Mouse (Mus musculus): ENCODE results near the gene Mypn. TPM values are rescaled to one million over a fixed set of nuclear protein-coding genes. Genes with fewer than 3 reads are reported as not detected.

The Mypn gene
- polyA plus RNA-seq, 1 experiment from 2014 or later = 0.10 TPM

- no peak for DNase-seq (ENCODE audit: low spot score)
- Histone ChIP-seq H3K27me3 (ENCODE audit: insufficient read depth, poor library complexity, severe bottlenecking) (no peaks in the 10 kb centered on the region), H3K4me3 (no peak overlapping the region), H3K9me3 (peaks cover 4% of the 10 kb centered on the region; the same call in 1 of the 2 replicates), H3K4me1 (replicated peaks) (no peaks in the 10 kb centered on the region), H3K27ac (no peak overlapping the region), H3K36me3 (no peaks in the 10 kb centered on the region)
- WGBS = 89% methylated on average over 8 of the region's 8 CpGs
These were observed 32.1 kb upstream of the Mypn start for GRCm38 (mm10) chr10:63235889-63236288.

DNA sequence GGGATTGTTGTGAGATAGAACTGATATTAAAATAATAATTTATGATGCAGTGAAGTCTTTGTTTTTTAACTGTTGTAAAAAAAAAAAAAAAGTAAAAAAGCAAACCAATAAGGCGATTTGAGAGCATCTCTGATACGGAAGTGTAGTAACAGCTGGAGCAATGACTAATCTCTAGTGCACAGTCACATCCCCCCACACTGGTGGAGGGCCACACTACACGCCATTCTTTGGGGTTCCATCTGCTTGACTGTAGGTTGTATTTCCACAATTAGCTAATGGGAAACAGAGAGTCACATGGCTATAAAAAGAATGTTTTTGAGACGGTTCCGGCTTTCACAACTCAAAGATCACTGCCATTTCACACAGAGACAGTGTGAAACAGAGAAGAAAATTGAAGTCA lies 30.4 kb upstream of the Mypn start:
- no peaks in the 10 kb centered on the region for H3K36me3 ChIP-seq
- H3K4me1 ChIP-seq (replicated peaks) = no peaks in the 10 kb centered on the region
- no peaks in the 10 kb centered on the region for H3K27me3 ChIP-seq (ENCODE audit: insufficient read depth, poor library complexity, severe bottlenecking)
- no peak overlapping the region for H3K27ac ChIP-seq
- H3K9me3 ChIP-seq = peaks cover 4% of the 10 kb centered on the region; the same call in 1 of the 2 replicates
- WGBS = 89% methylated on average over 5 of the region's 5 CpGs
- DNase-seq (ENCODE audit: low spot score) = no peak
- H3K4me3 ChIP-seq = no peak overlapping the region

DNA sequence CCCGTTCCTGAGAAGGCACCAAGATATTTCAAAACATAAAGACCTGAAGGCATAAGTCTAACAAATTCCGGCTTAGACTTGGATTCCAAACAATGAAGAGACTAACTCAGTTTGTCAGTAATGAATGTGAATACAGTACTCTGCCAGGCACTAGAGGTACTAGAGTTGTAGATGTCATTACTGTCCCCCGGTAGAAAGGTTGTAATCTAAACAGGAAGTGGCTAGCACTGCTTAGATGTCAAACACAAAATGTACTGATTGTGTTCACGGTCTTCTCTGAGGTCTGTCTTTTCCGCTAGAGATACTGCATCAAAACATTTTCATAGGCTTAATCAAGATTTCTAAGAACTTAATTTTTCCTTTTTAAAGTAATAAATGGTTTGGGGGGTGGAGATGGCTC lies 27.9 kb upstream of the Mypn start:
- DNase-seq (ENCODE audit: low spot score) = no peak
- no peak overlapping the region for H3K4me3 ChIP-seq
- no peaks in the 10 kb centered on the region for H3K27me3 ChIP-seq (ENCODE audit: insufficient read depth, poor library complexity, severe bottlenecking)
- no peak overlapping the region for H3K27ac ChIP-seq
- no peaks in the 10 kb centered on the region for H3K36me3 ChIP-seq
- no peaks in the 10 kb centered on the region for H3K4me1 ChIP-seq (replicated peaks)
- 84% methylated on average over 5 of the region's 5 CpGs for WGBS
- peaks cover 4% of the 10 kb centered on the region; the same call in 1 of the 2 replicates for H3K9me3 ChIP-seq

GRCm38 (mm10) chr10:63230854-63231253 lies 27.1 kb upstream of the Mypn start:
- H3K4me3 ChIP-seq = no peak overlapping the region
- no peaks in the 10 kb centered on the region for H3K4me1 ChIP-seq (replicated peaks)
- no peak for DNase-seq (ENCODE audit: low spot score)
- WGBS = 36% methylated on average over 4 of the region's 5 CpGs
- H3K36me3 ChIP-seq = no peaks in the 10 kb centered on the region
- H3K27me3 ChIP-seq (ENCODE audit: insufficient read depth, poor library complexity, severe bottlenecking) = no peaks in the 10 kb centered on the region
- H3K27ac ChIP-seq = no peak overlapping the region
- H3K9me3 ChIP-seq = peaks cover 4% of the 10 kb centered on the region; the same call in 1 of the 2 replicates

DNA sequence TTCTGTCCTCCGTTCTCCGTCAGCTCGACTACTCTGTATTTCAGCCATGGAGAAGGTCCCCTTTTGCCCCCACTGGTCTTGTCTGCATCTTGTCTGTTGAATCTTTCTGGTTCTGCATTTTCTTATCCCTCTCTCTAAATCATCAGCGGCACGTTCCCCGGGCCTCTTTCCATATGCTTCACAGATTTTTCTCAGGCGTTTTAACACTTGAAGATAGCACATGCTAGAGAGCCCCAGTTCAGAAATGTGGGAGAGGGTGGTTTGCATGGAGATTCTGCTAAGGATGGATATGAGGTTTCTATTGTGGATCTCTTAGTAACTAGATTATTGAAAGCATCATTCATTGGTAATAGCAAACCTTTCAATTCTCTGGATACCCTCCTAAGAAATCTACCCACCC lies 26.5 kb upstream of the Mypn start:
- Histone ChIP-seq H3K27ac (no peak overlapping the region), H3K4me1 (replicated peaks) (no peaks in the 10 kb centered on the region), H3K27me3 (ENCODE audit: insufficient read depth, poor library complexity, severe bottlenecking) (no peaks in the 10 kb centered on the region), H3K4me3 (no peak overlapping the region), H3K9me3 (peaks cover 4% of the 10 kb centered on the region; the same call in 1 of the 2 replicates), H3K36me3 (no peaks in the 10 kb centered on the region)
- DNase-seq (ENCODE audit: low spot score) = no peak
- WGBS = 85% methylated on average over 7 of the region's 7 CpGs

- WGBS = 83% methylated on average over 12 of the region's 12 CpGs
- no peak for DNase-seq (ENCODE audit: low spot score)
- no peak overlapping the region for H3K27ac ChIP-seq
- H3K36me3 ChIP-seq = no peaks in the 10 kb centered on the region
- no peaks in the 10 kb centered on the region for H3K9me3 ChIP-seq
- no peaks in the 10 kb centered on the region for H3K27me3 ChIP-seq (ENCODE audit: insufficient read depth, poor library complexity, severe bottlenecking)
- no peaks in the 10 kb centered on the region for H3K4me1 ChIP-seq (replicated peaks)
- no peak overlapping the region for H3K4me3 ChIP-seq
These were observed 20.6 kb upstream of the Mypn start for GRCm38 (mm10) chr10:63224341-63224740.

- WGBS = 75% methylated on average over 7 of the region's 7 CpGs
These were observed 17.5 kb upstream of the Mypn start for GRCm38 (mm10) chr10:63221081-63221783.

GRCm38 (mm10) chr10:63208871-63209270 lies 5.1 kb upstream of the Mypn start:
- Histone ChIP-seq H3K4me3 (no peak overlapping the region), H3K4me1 (replicated peaks) (no peaks in the 10 kb centered on the region), H3K36me3 (no peaks in the 10 kb centered on the region), H3K27ac (no peak overlapping the region), H3K27me3 (ENCODE audit: insufficient read depth, poor library complexity, severe bottlenecking) (no peaks in the 10 kb centered on the region), H3K9me3 (no peaks in the 10 kb centered on the region)
- no peak for DNase-seq (ENCODE audit: low spot score)
- WGBS = 73% methylated on average over 6 of the region's 6 CpGs

More at GRCm38 (mm10) chr10:63221081-63221783, 17.5 kb upstream of the Mypn start:
- Histone ChIP-seq H3K4me3 (no peak overlapping the region), H3K27ac (no peak overlapping the region), H3K4me1 (replicated peaks) (no peaks in the 10 kb centered on the region), H3K27me3 (ENCODE audit: insufficient read depth, poor library complexity, severe bottlenecking) (no peaks in the 10 kb centered on the region), H3K36me3 (no peaks in the 10 kb centered on the region), H3K9me3 (no peaks in the 10 kb centered on the region)
- DNase-seq (ENCODE audit: low spot score) = no peak

DNA sequence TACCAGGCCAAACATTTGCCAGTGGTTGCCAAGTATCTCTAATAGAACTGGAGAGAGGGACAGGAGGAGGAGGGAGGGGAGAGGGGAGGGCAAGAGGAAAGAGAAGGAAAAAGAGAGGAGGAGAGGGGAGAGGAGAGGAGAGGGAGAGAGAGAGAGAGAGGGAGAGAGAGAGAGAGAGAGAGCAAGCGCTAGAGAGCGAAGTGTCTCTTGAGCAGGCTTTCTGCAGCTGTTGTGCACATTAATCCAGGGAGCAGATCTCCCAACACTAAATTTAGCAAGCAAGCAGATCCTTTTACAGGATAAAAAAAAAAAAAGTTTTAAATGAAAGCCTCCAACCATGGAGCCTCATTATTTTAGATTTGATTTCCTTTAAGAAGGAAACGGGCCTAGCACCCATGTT lies 750 bp downstream of the Mypn start:
- no peak for DNase-seq (ENCODE audit: low spot score)
- Histone ChIP-seq H3K27me3 (ENCODE audit: insufficient read depth, poor library complexity, severe bottlenecking) (no peaks in the 10 kb centered on the region), H3K36me3 (no peaks in the 10 kb centered on the region), H3K4me1 (replicated peaks) (no peaks in the 10 kb centered on the region), H3K9me3 (no peaks in the 10 kb centered on the region), H3K4me3 (no peak overlapping the region), H3K27ac (no peak overlapping the region)
- WGBS = 88% methylated on average over 3 of the region's 3 CpGs

DNA sequence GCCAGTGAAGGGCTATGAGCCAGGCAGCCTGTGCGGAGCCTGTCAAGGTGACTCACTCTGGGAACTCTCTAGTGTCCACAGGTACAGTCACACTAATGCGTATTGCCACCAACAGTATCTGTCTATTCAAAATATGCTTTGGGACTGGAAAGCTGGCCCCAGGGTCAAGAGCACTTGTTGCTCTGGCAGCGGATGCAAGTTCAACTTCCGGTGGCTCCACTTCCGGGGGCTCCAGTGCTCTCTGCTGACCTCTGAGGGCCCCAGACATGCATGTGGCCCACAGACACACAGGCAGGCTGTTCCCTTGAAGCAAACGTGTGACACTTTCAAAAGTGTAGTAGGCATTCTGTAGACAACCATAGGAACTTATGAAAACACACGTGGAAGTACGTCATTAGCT lies 2.2 kb downstream of the Mypn start:
- 83% methylated on average over 8 of the region's 8 CpGs for WGBS
- Histone ChIP-seq H3K4me3 (no peak overlapping the region), H3K27me3 (ENCODE audit: insufficient read depth, poor library complexity, severe bottlenecking) (no peaks in the 10 kb centered on the region), H3K27ac (no peak overlapping the region), H3K36me3 (no peaks in the 10 kb centered on the region), H3K4me1 (replicated peaks) (no peaks in the 10 kb centered on the region), H3K9me3 (no peaks in the 10 kb centered on the region)
- no peak for DNase-seq (ENCODE audit: low spot score)

- Histone ChIP-seq H3K27ac (no peak overlapping the region), H3K36me3 (no peaks in the 10 kb centered on the region), H3K9me3 (no peaks in the 10 kb centered on the region), H3K4me1 (replicated peaks) (no peaks in the 10 kb centered on the region), H3K27me3 (ENCODE audit: insufficient read depth, poor library complexity, severe bottlenecking) (no peaks in the 10 kb centered on the region), H3K4me3 (no peak overlapping the region)
- 87% methylated on average over 4 of the region's 4 CpGs for WGBS
- DNase-seq (ENCODE audit: low spot score) = no peak
These were observed 4.7 kb downstream of the Mypn start for GRCm38 (mm10) chr10:63199008-63199407.

GRCm38 (mm10) chr10:63192736-63193135 lies 11.0 kb downstream of the Mypn start:
- Histone ChIP-seq H3K27ac (no peak overlapping the region), H3K4me3 (no peak overlapping the region), H3K27me3 (ENCODE audit: insufficient read depth, poor library complexity, severe bottlenecking) (no peaks in the 10 kb centered on the region), H3K4me1 (replicated peaks) (no peaks in the 10 kb centered on the region), H3K9me3 (no peaks in the 10 kb centered on the region), H3K36me3 (no peaks in the 10 kb centered on the region)
- 82% methylated on average over 14 of the region's 14 CpGs for WGBS
- DNase-seq (ENCODE audit: low spot score) = no peak

GRCm38 (mm10) chr10:63192276-63192675 lies 11.5 kb downstream of the Mypn start:
- H3K4me3 ChIP-seq = no peak overlapping the region
- DNase-seq (ENCODE audit: low spot score) = no peak
- H3K4me1 ChIP-seq (replicated peaks) = no peaks in the 10 kb centered on the region
- H3K9me3 ChIP-seq = no peaks in the 10 kb centered on the region
- no peaks in the 10 kb centered on the region for H3K27me3 ChIP-seq (ENCODE audit: insufficient read depth, poor library complexity, severe bottlenecking)
- H3K27ac ChIP-seq = no peak overlapping the region
- no peaks in the 10 kb centered on the region for H3K36me3 ChIP-seq
- 73% methylated on average over 18 of the region's 18 CpGs for WGBS

- no peaks in the 10 kb centered on the region for H3K36me3 ChIP-seq
- H3K9me3 ChIP-seq = no peaks in the 10 kb centered on the region
- H3K4me3 ChIP-seq = no peak overlapping the region
- 0 out of 2 replicates have a peak, but pooled peaks cover 2% of the 10 kb centered on the region for H3K4me1 ChIP-seq (replicated peaks)
- no peak for DNase-seq (ENCODE audit: low spot score)
- no peaks in the 10 kb centered on the region for H3K27me3 ChIP-seq (ENCODE audit: insufficient read depth, poor library complexity, severe bottlenecking)
- no peak overlapping the region for H3K27ac ChIP-seq
- WGBS = 87% methylated on average over 4 of the region's 4 CpGs
These were observed 19.3 kb downstream of the Mypn start for GRCm38 (mm10) chr10:63184451-63184850.

All from hindbrain, embryonic 10.5 days (tissue).